Mouse (Mus musculus) myocyte (in vitro differentiated cells): ENCODE results near the gene Fam207a. TPM values are rescaled to one million over a fixed set of nuclear protein-coding genes. Genes with fewer than 3 reads are reported as not detected.

Experiments used
- H3K27me3 ChIP-seq: one replicate; pipeline ENCODE4 v1.6.1; 2011; ENCODE audit not compliant: control insufficient read depth, insufficient read depth, insufficient read length
- H3K36me3 ChIP-seq: one replicate; pipeline ENCODE4 v1.6.1; 2011; ENCODE audit not compliant: control insufficient read depth, insufficient read depth
- H3K4me2 ChIP-seq: one replicate; pipeline ENCODE4 v1.6.1; 2011; ENCODE audit warnings: low read depth, control low read depth
- H3K4me3 ChIP-seq: one replicate; pipeline ENCODE4 v1.5.1; 2011; ENCODE audit warnings: mild to moderate bottlenecking, control low read depth, moderate library complexity
- H3K79me2 ChIP-seq: one replicate; pipeline ENCODE4 v1.6.1; 2011; ENCODE audit not compliant: control insufficient read depth, insufficient read depth
- H3ac ChIP-seq: one replicate; pipeline ENCODE4 v1.6.1; 2011; ENCODE audit not compliant: control insufficient read depth, insufficient read length
- CEBPB ChIP-seq: IDR thresholded peaks from 2 replicates; pipeline ENCODE4 v1.6.1; 2011; ENCODE audit warnings: mild to moderate bottlenecking, moderate library complexity; ENCODE audit not compliant: poor library complexity, insufficient read depth, severe bottlenecking
- E2F4 ChIP-seq: IDR thresholded peaks from one replicate; pipeline ENCODE4 v1.6.1; 2011; ENCODE audit warnings: mild to moderate bottlenecking, control low read depth, moderate library complexity; ENCODE audit not compliant: insufficient read depth
- MAX ChIP-seq: IDR thresholded peaks from one replicate; pipeline ENCODE4 v1.6.1; 2011; ENCODE audit warnings: low read depth, mild to moderate bottlenecking, control low read depth
- MYOD1 ChIP-seq, 3 experiments: IDR thresholded peaks; one replicate each; pipeline ENCODE4 v1.6.1; 2011; ENCODE audit warnings: control low read depth in 2 of 3, low read depth in 2 of 3, mild to moderate bottlenecking in 2 of 3, moderate library complexity in 1 of 3; ENCODE audit not compliant: insufficient read length in 2 of 3, control insufficient read depth in 1 of 3
- MYOG ChIP-seq, 3 experiments: IDR thresholded peaks; one replicate each; pipeline ENCODE4 v1.6.1; 2011; ENCODE audit warnings: control low read depth in 2 of 3, low read depth in 2 of 3, mild to moderate bottlenecking in 2 of 3; ENCODE audit not compliant: insufficient read length in 2 of 3, control insufficient read depth in 1 of 3, insufficient read depth in 1 of 3
- POLR2A ChIP-seq: IDR thresholded peaks from one replicate; pipeline ENCODE4 v1.6.1; 2011; ENCODE audit warnings: low read depth, mild to moderate bottlenecking, control low read depth, moderate library complexity; ENCODE audit not compliant: insufficient read length
- POLR2AphosphoS2 ChIP-seq: IDR thresholded peaks from one replicate; pipeline ENCODE4 v1.6.1; 2011; ENCODE audit warnings: low read depth, control low read depth; ENCODE audit not compliant: insufficient read length
- REST ChIP-seq: IDR thresholded peaks from one replicate; pipeline ENCODE4 v1.6.1; 2011; ENCODE audit warnings: mild to moderate bottlenecking, control low read depth, moderate library complexity; ENCODE audit not compliant: insufficient read depth, insufficient read length
- SRF ChIP-seq: IDR thresholded peaks from one replicate; pipeline ENCODE4 v1.6.1; 2011; ENCODE audit warnings: low read depth; ENCODE audit not compliant: control insufficient read depth, insufficient read length
- TCF12 ChIP-seq: IDR thresholded peaks from one replicate; pipeline ENCODE4 v1.6.1; 2011; ENCODE audit warnings: mild to moderate bottlenecking, control low read depth; ENCODE audit not compliant: poor library complexity, insufficient read depth, severe bottlenecking
- TCF3 ChIP-seq: IDR thresholded peaks from one replicate; pipeline ENCODE4 v1.6.1; 2011; ENCODE audit warnings: low read depth, control low read depth; ENCODE audit not compliant: insufficient read length
- USF1 ChIP-seq: IDR thresholded peaks from one replicate; pipeline ENCODE4 v1.6.1; 2011; ENCODE audit warnings: low read depth, mild to moderate bottlenecking, control low read depth, moderate library complexity
- polyA plus RNA-seq: library from polyadenylated mRNA; unstranded; fragments of >200 nt; fragmentation: generic; extraction: Trizol; gene quantifications from one replicate; pipeline ENCODE4 v1.2.1, GENCODE M21; 2012; ENCODE audit warnings: missing spikeins

The Fam207a gene
- polyA plus RNA-seq, 1 experiment: 34.4 TPM

DNA sequence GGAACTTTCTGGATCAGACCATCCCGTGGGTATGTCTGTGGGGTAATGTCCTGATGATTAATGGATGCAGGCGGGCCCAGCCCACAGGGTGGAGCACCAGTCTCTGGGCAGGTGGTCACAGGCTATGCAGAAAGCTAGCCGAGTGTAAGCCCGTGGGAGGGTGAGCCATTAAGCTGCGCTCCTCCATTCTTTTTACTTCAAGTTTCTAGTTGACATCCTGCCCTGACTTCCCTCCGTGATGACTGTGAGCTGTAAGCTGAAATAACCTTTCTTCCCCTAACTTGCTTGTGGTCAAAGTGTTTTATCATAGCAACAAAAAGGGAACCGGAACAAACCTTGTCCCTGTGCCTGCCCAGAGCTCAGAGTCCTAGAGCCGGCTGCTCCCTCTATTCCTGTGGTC, 21.1 kb upstream of the Fam207a start:
- Histone ChIP-seq H3ac (no peak overlapping the region), H3K4me2 (no peak overlapping the region), H3K4me3 (no peak overlapping the region), H3K36me3 (no peaks in the 10 kb centered on the region), H3K27me3 (no peaks in the 10 kb centered on the region), H3K79me2 (no peaks in the 10 kb centered on the region)
- peak in 1 of 3 experiments; percentile 42 for TF ChIP-seq MYOD1 (IDR thresholded peaks at IDR 0.05; ENCODE audit: control insufficient read depth in 1 of 3, insufficient read length in 2 of 3, low read depth in 2 of 3)
- TF ChIP-seq MYOG (IDR thresholded peaks at IDR 0.05; ENCODE audit: control insufficient read depth in 1 of 3, insufficient read depth in 1 of 3, insufficient read length in 2 of 3, low read depth in 2 of 3): no peak
- no peak for TF ChIP-seq USF1
- no peak for TF ChIP-seq MAX
- no peak for TF ChIP-seq SRF

DNA sequence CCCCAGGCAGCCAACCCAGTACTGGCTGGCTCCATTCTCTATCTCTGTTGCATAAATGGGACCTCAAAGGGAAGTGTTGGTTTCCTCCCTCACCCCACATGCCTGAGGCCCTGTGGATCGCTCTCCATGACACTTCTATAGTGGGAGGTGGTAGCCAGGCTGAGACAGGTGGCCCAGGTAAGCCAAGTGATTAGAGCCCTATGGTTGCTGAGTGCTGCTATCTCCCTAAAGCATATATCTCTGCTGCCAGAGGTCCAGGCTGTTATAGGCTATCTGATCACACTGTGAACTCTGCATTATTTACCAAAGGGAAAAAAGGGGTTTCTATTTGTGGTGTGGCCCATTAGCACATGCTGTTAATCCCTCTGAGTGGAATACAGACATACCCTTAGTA, 16.4 kb upstream of the Fam207a start:
- H3K4me2 ChIP-seq: peak overlapping the region; percentile 44
- H3K36me3 ChIP-seq: no peaks in the 10 kb centered on the region
- TF ChIP-seq E2F4 (no peak), MYOD1 (IDR thresholded peaks at IDR 0.05; ENCODE audit: control insufficient read depth in 1 of 3, insufficient read length in 2 of 3, low read depth in 2 of 3) (no peak)
- no peak overlapping the region for H3ac ChIP-seq
- no peaks in the 10 kb centered on the region for H3K79me2 ChIP-seq
- H3K27me3 ChIP-seq: no peaks in the 10 kb centered on the region
- no peak overlapping the region for H3K4me3 ChIP-seq

DNA sequence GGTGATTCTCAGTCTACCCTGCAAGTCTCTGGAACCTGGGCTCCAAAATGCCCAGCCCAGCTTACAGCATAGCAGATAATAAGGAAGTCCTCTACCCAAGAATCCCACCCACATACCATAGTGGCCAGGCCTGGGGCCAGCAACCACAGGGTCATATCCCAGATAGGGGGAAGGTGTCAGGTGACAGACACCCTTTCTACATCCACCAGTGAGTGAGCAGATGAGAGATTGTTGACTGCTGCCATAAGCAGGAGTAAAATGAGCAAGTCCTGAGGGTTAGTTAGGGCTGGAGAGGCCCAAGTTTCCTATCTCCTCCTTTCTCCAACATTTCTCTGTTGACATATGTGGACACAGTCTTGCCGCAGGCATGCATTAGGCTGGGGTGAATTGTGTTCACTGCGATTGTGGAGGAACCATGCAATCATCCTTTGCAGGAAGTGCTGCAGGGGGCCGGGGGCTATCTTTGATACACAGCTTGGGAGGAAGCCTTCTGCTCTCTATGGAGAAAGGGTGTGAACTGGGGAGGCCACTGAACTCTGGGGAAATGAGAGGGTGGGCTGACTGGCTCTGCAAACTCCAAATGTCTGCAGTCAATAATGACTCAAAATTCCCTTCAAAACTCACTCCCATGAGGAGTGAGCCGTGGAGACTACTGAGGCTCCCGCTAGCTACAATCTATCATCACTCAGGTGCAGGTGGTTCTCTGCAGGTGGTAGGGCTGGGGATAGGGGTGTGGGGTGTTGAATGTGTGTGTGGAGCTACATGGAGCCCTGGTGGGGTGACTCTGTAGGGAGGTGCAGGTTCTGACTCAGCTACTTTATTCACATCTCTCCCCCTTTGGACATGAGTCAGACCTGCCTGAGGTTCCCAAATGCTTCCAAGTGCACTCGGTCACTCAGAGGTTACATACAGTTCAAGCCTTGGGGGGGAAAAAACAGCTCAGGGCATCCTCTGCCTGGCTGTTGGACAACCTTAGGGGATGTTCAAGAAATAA, 15.7 kb upstream of the Fam207a start:
- Histone ChIP-seq H3K4me2 (peak overlapping the region; percentile 44), H3ac (no peak overlapping the region), H3K27me3 (no peaks in the 10 kb centered on the region), H3K4me3 (no peak overlapping the region), H3K79me2 (no peaks in the 10 kb centered on the region), H3K36me3 (no peaks in the 10 kb centered on the region)
- TF ChIP-seq TCF12: no peak
- no peak for TF ChIP-seq POLR2AphosphoS2
- TF ChIP-seq MAX: no peak
- TF ChIP-seq SRF: no peak
- no peak for TF ChIP-seq REST
- no peak for TF ChIP-seq TCF3
- no peak for TF ChIP-seq MYOD1 (IDR thresholded peaks at IDR 0.05; ENCODE audit: control insufficient read depth in 1 of 3, insufficient read length in 2 of 3, low read depth in 2 of 3)
- TF ChIP-seq POLR2A: no peak
- no peak for TF ChIP-seq USF1
- no peak for TF ChIP-seq CEBPB
- no peak for TF ChIP-seq E2F4
- TF ChIP-seq MYOG (IDR thresholded peaks at IDR 0.05; ENCODE audit: control insufficient read depth in 1 of 3, insufficient read depth in 1 of 3, insufficient read length in 2 of 3, low read depth in 2 of 3): no peak

DNA sequence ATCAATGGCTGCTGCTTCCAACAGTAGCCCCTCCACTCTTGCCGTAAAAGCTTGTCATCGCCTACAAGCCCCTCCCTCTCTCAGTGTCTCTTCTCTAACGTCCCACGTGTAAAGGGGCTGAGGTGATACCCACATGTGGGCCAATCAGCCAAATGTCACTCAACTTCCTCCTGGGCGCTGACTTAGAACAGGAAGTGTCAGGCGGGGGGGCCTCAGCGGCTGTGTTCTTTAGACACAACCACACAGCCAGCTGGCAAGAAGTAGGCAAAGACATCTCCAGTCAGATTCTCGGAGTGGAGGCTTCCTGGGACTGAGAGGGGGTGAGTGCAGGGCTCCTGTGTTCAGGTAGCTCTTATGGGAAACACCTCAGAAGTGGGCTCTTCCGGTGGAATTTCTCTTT, 14.6 kb upstream of the Fam207a start, which contains the start of gene Itgb2:
Itgb2 (plus strand) TSS at position 113 of the 400 bp plus-strand sequence.
- Histone ChIP-seq H3ac (no peak within 1 kb of the TSS), H3K4me3 (no peak within 1 kb of the TSS), H3K4me2 (peak within 1 kb of the TSS; percentile 44), H3K27me3 (no peaks in the 10 kb centered on the region), H3K79me2 (no peaks in the 10 kb centered on the region), H3K36me3 (no peaks in the 10 kb centered on the region)
- TF ChIP-seq TCF12: no peak
- no peak for TF ChIP-seq POLR2AphosphoS2
- TF ChIP-seq MAX: no peak
- TF ChIP-seq TCF3: no peak
- TF ChIP-seq USF1: no peak

DNA sequence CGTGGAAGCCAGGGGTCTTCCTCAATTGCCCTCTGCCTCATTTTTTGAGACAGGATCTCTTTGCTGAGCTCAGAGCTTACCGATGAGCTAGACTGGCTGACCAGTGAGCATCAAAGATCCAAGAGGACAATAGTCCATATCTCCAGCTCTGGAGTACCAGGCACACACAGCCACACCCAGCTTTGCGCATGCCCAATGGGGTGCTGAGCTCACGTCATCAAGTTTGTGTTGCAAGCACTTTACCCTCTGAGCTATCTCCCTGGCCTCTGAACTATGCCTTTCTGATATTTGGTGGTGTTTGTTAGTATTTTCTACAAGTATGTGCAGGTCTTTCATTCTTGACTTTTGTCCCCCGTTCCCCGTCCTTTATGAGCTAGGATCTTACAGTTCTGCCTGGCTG, 13.0 kb upstream of the Fam207a start:
- no peak overlapping the region for H3K4me3 ChIP-seq
- no peak for TF ChIP-seq MAX
- no peak for TF ChIP-seq MYOD1 (IDR thresholded peaks at IDR 0.05; ENCODE audit: control insufficient read depth in 1 of 3, insufficient read length in 2 of 3, low read depth in 2 of 3)
- no peak for TF ChIP-seq TCF3
- no peak for TF ChIP-seq POLR2AphosphoS2
- no peak for TF ChIP-seq POLR2A
- no peak for TF ChIP-seq CEBPB
- no peak for TF ChIP-seq USF1
- TF ChIP-seq TCF12: no peak
- no peak for TF ChIP-seq REST
- TF ChIP-seq MYOG (IDR thresholded peaks at IDR 0.05; ENCODE audit: control insufficient read depth in 1 of 3, insufficient read depth in 1 of 3, insufficient read length in 2 of 3, low read depth in 2 of 3): no peak
- TF ChIP-seq E2F4: no peak
- no peak for TF ChIP-seq SRF
- H3ac ChIP-seq: no peak overlapping the region
- no peaks in the 10 kb centered on the region for H3K79me2 ChIP-seq
- H3K4me2 ChIP-seq: no peak overlapping the region
- no peaks in the 10 kb centered on the region for H3K27me3 ChIP-seq
- no peaks in the 10 kb centered on the region for H3K36me3 ChIP-seq
